Mouse (Mus musculus): ENCODE measurements around the gene Gm11492. TPM values are rescaled to one million over a fixed set of nuclear protein-coding genes. Genes with fewer than 3 reads are reported as not detected.

The Gm11492 gene
- polyA plus RNA-seq, 1 experiment from 2014 or later, result not detected

GRCm38 (mm10) chr11:87590841-87591525, 24.5 kb downstream of the Gm11492 start:
- H3K27me3 ChIP-seq (ENCODE audit: insufficient read depth, low read length), result no peaks in the 10 kb centered on the region
- H3K4me3 ChIP-seq (ENCODE audit: low read depth, low read length), result peak overlapping the region; percentile 82
- H3K4me1 ChIP-seq (ENCODE audit: insufficient read depth), result peaks cover 44% of the 10 kb centered on the region
- peak overlapping the region; percentile 96 for H3K27ac ChIP-seq (ENCODE audit: low read depth)
- DNase-seq, result peak; percentile 49
- H3K9me3 ChIP-seq (ENCODE audit: low read length), result no peaks in the 10 kb centered on the region
- no peak for ATAC-seq
- peak overlapping the region; percentile 89 for H3K9ac ChIP-seq (replicated peaks)
- H3K36me3 ChIP-seq (replicated peaks; ENCODE audit: insufficient read depth, low read length), result no peaks in the 10 kb centered on the region; the same call in 1 of the 2 replicates
- H3K4me2 ChIP-seq (ENCODE audit: low read depth, low read length), result peak overlapping the region; percentile 92
- WGBS (ENCODE audit: insufficient replicate concordance), result 1% methylated on average over 25 of the region's 25 CpGs
- TF ChIP-seq EP300 (IDR thresholded peaks at IDR 0.05; ENCODE audit: low read depth) (no peak), CTCF (IDR thresholded peaks at IDR 0.05; ENCODE audit: low read depth) (no peak)

GRCm38 (mm10) chr11:87591526-87592353, 25.3 kb downstream of the Gm11492 start, which contains the start of gene Mtmr4:
Gene Mtmr4 (plus strand): TSS chr11:87592162.
- peak within 1 kb of the TSS; percentile 82 for H3K4me3 ChIP-seq (ENCODE audit: low read depth, low read length)
- H3K36me3 ChIP-seq (replicated peaks; ENCODE audit: insufficient read depth, low read length), result no peaks in the 10 kb centered on the region; the same call in 1 of the 2 replicates
- ATAC-seq (peak; percentile 96), DNase-seq (peak; percentile 98)
- peak within 1 kb of the TSS; percentile 89 for H3K9ac ChIP-seq (replicated peaks)
- H3K4me1 ChIP-seq (ENCODE audit: insufficient read depth), result peaks cover 46% of the 10 kb centered on the region
- peak within 1 kb of the TSS; percentile 92 for H3K4me2 ChIP-seq (ENCODE audit: low read depth, low read length)
- under 1% methylated on average over 48 of the region's 61 CpGs for WGBS (ENCODE audit: insufficient replicate concordance)
- peak within 1 kb of the TSS; percentile 96 for H3K27ac ChIP-seq (ENCODE audit: low read depth)
- TF ChIP-seq CTCF (IDR thresholded peaks at IDR 0.05; ENCODE audit: low read depth) (no peak; the same call in 1 of the 2 replicates), EP300 (IDR thresholded peaks at IDR 0.05; ENCODE audit: low read depth) (peak; percentile 51; the same call in 1 of the 2 replicates)
- H3K9me3 ChIP-seq (ENCODE audit: low read length), result no peaks in the 10 kb centered on the region
- no peaks in the 10 kb centered on the region for H3K27me3 ChIP-seq (ENCODE audit: insufficient read depth, low read length)

- Histone ChIP-seq H3K9ac (replicated peaks) (peak overlapping the region; percentile 81), H3K4me2 (ENCODE audit: low read depth, low read length) (peak overlapping the region; percentile 92), H3K9me3 (ENCODE audit: low read length) (no peaks in the 10 kb centered on the region), H3K27ac (ENCODE audit: low read depth) (peak overlapping the region; percentile 95), H3K27me3 (ENCODE audit: insufficient read depth, low read length) (no peaks in the 10 kb centered on the region), H3K36me3 (replicated peaks; ENCODE audit: insufficient read depth, low read length) (peaks cover 5% of the 10 kb centered on the region), H3K4me3 (ENCODE audit: low read depth, low read length) (peak overlapping the region; percentile 82), H3K4me1 (ENCODE audit: insufficient read depth) (peaks cover 46% of the 10 kb centered on the region)
- TF ChIP-seq CTCF (IDR thresholded peaks at IDR 0.05; ENCODE audit: low read depth) (peak; percentile 49), EP300 (IDR thresholded peaks at IDR 0.05; ENCODE audit: low read depth) (0 out of 2 replicates have a peak, but pooled peaks have one; percentile 41)
- WGBS (ENCODE audit: insufficient replicate concordance), result under 1% methylated on average over 14 of the region's 15 CpGs
- ATAC-seq, result no peak
- no peak for DNase-seq
These were observed 25.9 kb downstream of the Gm11492 start for GRCm38 (mm10) chr11:87592354-87592695.

GRCm38 (mm10) chr11:87592713-87593598, 26.5 kb downstream of the Gm11492 start:
- peak overlapping the region; percentile 82 for H3K4me3 ChIP-seq (ENCODE audit: low read depth, low read length)
- no peaks in the 10 kb centered on the region for H3K27me3 ChIP-seq (ENCODE audit: insufficient read depth, low read length)
- H3K36me3 ChIP-seq (replicated peaks; ENCODE audit: insufficient read depth, low read length), result peaks cover 10% of the 10 kb centered on the region
- peak overlapping the region; percentile 92 for H3K4me2 ChIP-seq (ENCODE audit: low read depth, low read length)
- H3K27ac ChIP-seq (ENCODE audit: low read depth), result peak overlapping the region; percentile 95
- H3K9ac ChIP-seq (replicated peaks), result peak overlapping the region; percentile 81
- H3K4me1 ChIP-seq (ENCODE audit: insufficient read depth), result peaks cover 46% of the 10 kb centered on the region
- DNase-seq (peak; percentile 39), ATAC-seq (no peak)
- TF ChIP-seq CTCF (IDR thresholded peaks at IDR 0.05; ENCODE audit: low read depth) (no peak), EP300 (IDR thresholded peaks at IDR 0.05; ENCODE audit: low read depth) (no peak)
- 24% methylated on average over 13 of the region's 13 CpGs for WGBS (ENCODE audit: insufficient replicate concordance)
- H3K9me3 ChIP-seq (ENCODE audit: low read length), result no peaks in the 10 kb centered on the region

- Histone ChIP-seq H3K36me3 (replicated peaks; ENCODE audit: insufficient read depth, low read length) (peaks cover 33% of the 10 kb centered on the region), H3K4me3 (ENCODE audit: low read depth, low read length) (peak overlapping the region; percentile 58), H3K9me3 (ENCODE audit: low read length) (no peaks in the 10 kb centered on the region), H3K27me3 (ENCODE audit: insufficient read depth, low read length) (no peaks in the 10 kb centered on the region), H3K27ac (ENCODE audit: low read depth) (peak overlapping the region; percentile 55; the same call in 1 of the 2 replicates), H3K4me2 (ENCODE audit: low read depth, low read length) (peak overlapping the region; percentile 99), H3K9ac (replicated peaks) (peak overlapping the region; percentile 71), H3K4me1 (ENCODE audit: insufficient read depth) (peaks cover 39% of the 10 kb centered on the region)
- WGBS (ENCODE audit: insufficient replicate concordance), result 9% methylated on average over 27 of the region's 37 CpGs
- DNase-seq (peak; percentile 87), ATAC-seq (no peak)
- no peak for TF ChIP-seq CTCF (IDR thresholded peaks at IDR 0.05; ENCODE audit: low read depth)
- TF ChIP-seq EP300 (IDR thresholded peaks at IDR 0.05; ENCODE audit: low read depth), result no peak
These were observed 28.9 kb downstream of the Gm11492 start for GRCm38 (mm10) chr11:87595327-87595841.

Data from liver, postnatal 0 days (tissue).